Mouse (Mus musculus) erythroblast, embryonic 14.5 days (primary cell): ENCODE measurements around the gene Il12rb1.

Experiments
- GATA1 ChIP-seq: IDR thresholded peaks from 2 replicates; pipeline ENCODE4 v1.6.1; 2012; ENCODE audit warnings: low read length, inconsistent platforms, mixed read lengths
- TAL1 ChIP-seq: IDR thresholded peaks from 3 replicates; pipeline ENCODE4 v1.6.1; 2012; ENCODE audit warnings: low read length, inconsistent platforms, mixed read lengths

- no peak for TF ChIP-seq GATA1
- no peak for TF ChIP-seq TAL1
These were observed 47.4 kb upstream of the Il12rb1 start, which contains the start of gene Mpv17l2 for GRCm38 (mm10) chr8:70760775-70761406.
